Comparison of ENCODE assay signal across 10 mouse cellular contexts in the genomic region with DNA sequence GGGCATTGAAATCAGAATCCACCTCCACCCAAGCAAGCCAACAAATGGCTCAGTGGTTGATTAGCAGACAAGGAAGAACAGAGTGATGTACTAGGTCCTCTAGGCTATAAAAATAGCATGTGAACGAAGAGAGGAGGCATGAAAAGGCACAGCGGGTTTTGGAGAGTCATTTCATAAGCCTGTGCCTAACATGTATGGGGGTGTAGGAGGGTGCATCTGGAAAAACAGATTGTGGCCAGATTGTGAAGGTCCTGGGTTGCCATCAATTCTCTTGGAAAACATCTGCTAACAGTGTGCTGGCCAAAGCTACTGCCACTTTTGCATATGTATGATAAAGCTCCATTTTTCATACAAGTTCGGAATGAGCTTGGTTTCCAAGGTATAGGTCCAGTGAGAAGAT.
DNase-seq lines count a peak whose midpoint lies in the region; ATAC-seq and TF ChIP-seq lines count a peak whose summit lies in the region.
"Had no signal": no experiment of that assay in that cellular context is flagged by ENCODE, and none has a peak within 500 bp of the region (broad histone marks: within the 10 kb centered on the region; RNA-seq: fewer than 3 reads in every experiment).

No protein-coding gene starts in this region.

- no peaks in the 10 kb centered on the region for H3K36me3 ChIP-seq in forebrain, embryonic 14.5 days (ENCODE audit: control insufficient read depth, insufficient read depth, low read length)
- H3K36me3 ChIP-seq: liver, embryonic 12.5 days had no signal

- H3K4me2 ChIP-seq in forebrain, embryonic 14.5 days (ENCODE audit: low read length), result no peak overlapping the region
- H3K4me2 ChIP-seq: liver, embryonic 12.5 days had no signal

- peak; percentile 77 for DNase-seq in brain, embryonic 14.5 days (ENCODE audit: low read depth)
- peak; percentile 58 for DNase-seq in forebrain, embryonic 14.5 days (ENCODE audit: low spot score)
- peak; percentile 78 to 85 for DNase-seq in layer of hippocampus, adult 8-10 months (ENCODE audit: low spot score in 2 of 2)
- peak; percentile 58 to 67 for DNase-seq in left cerebral cortex, postnatal 36 days (ENCODE audit: low spot score in 2 of 2)
- no peak for DNase-seq in heart, postnatal 10 days
- no peak for DNase-seq in heart, postnatal 36 days
- no peak for DNase-seq in kidney, adult 9 months
- DNase-seq: gastrocnemius, postnatal 36 days; lung, postnatal 4 days had no signal

- no peak overlapping the region for H3K4me3 ChIP-seq in forebrain, embryonic 14.5 days (ENCODE audit: low read depth, low read length)
- H3K4me3 ChIP-seq: liver, embryonic 12.5 days had no signal

- no peak for TF ChIP-seq POLR2A in brain, embryonic 14.5 days (IDR thresholded peaks at IDR 0.05; ENCODE audit: borderline replicate concordance, extremely low read depth, insufficient read depth, insufficient read length, poor library complexity, severe bottlenecking)

- no peak overlapping the region for H3K9ac ChIP-seq in forebrain, embryonic 14.5 days (ENCODE audit: low read length)
- H3K9ac ChIP-seq: liver, embryonic 12.5 days had no signal

- H3K4me1 ChIP-seq in forebrain, embryonic 14.5 days (ENCODE audit: control insufficient read depth, insufficient read depth, low read length), result peaks cover 7% of the 10 kb centered on the region
- H3K4me1 ChIP-seq: liver, embryonic 12.5 days had no signal

- H3K27ac ChIP-seq in forebrain, embryonic 14.5 days (ENCODE audit: low read depth, low read length), result no peak overlapping the region
- H3K27ac ChIP-seq: liver, embryonic 12.5 days had no signal

- peak; percentile 75; the same call in 1 of the 2 replicates for ATAC-seq in forebrain, embryonic 14.5 days
- ATAC-seq: liver, embryonic 12.5 days had no signal

- no peaks in the 10 kb centered on the region for H3K27me3 ChIP-seq in forebrain, embryonic 14.5 days (replicated peaks; ENCODE audit: control insufficient read depth, insufficient read depth, low read length)
- H3K27me3 ChIP-seq: liver, embryonic 12.5 days had no signal

- WGBS in forebrain, embryonic 14.5 days, result 64% methylated on average over 3 of the region's 3 CpGs

- H3K9me3 ChIP-seq in forebrain, embryonic 14.5 days (replicated peaks; ENCODE audit: control insufficient read depth, low read length), result no peaks in the 10 kb centered on the region
- H3K9me3 ChIP-seq: liver, embryonic 12.5 days had no signal

- intact Hi-C loops in left cerebral cortex, postnatal 36 days (cut with DNase I), result no loop called here
- intact Hi-C loops in heart, postnatal 10 days (cut with DNase I), result no loop called here
- intact Hi-C loops in heart, postnatal 36 days (cut with DNase I), result no loop called here

- no peak for TF ChIP-seq CTCF in brain, embryonic 14.5 days (IDR thresholded peaks at IDR 0.05; ENCODE audit: borderline replicate concordance, extremely low read depth, insufficient read depth, insufficient read length)

Comparison
In these comparisons a context has a peak if more than half of its experiments do, and no peak if none do; other contexts are left out.
1. DNase-seq: peak in brain, embryonic 14.5 days (single experiment), forebrain, embryonic 14.5 days (single experiment), layer of hippocampus, adult 8-10 months (2 of 2) and left cerebral cortex, postnatal 36 days (2 of 2); none in heart, postnatal 10 days (0 of 2), heart, postnatal 36 days (0 of 2) and kidney, adult 9 months (single experiment).